Mouse (Mus musculus) embryonic facial prominence, embryonic 14.5 days (tissue): Measurements from ENCODE around the gene Atg7. TPM values are rescaled to one million over a fixed set of nuclear protein-coding genes. Genes with fewer than 3 reads are reported as not detected.
A peak's percentile ranks its signal among the peaks of the same experiment; 100 is the strongest.

Experiments used
- ATAC-seq: fragments of 200-750 bp; cut with Nextera tagmentation; 2 replicates; pipeline ENCODE4 v1.8.0; 2017; ENCODE audit warnings: low read depth, moderate number of reproducible peaks, moderate TSS enrichment
- DNase-seq: peaks from one replicate; pipeline ENCODE4 v3.0.0-alpha.2; 2015; ENCODE audit warnings: low spot score
- H3K27ac ChIP-seq: fragments of 300-500 bp; sonication (generic); replicated peaks from 2 replicates; pipeline ENCODE4 v1.5.1; 2014; ENCODE audit warnings: low read depth, mild to moderate bottlenecking, low read length, moderate library complexity
- H3K27me3 ChIP-seq: fragments of 300-500 bp; sonication (generic); replicated peaks from 2 replicates; pipeline ENCODE4 v1.6.1; 2014; ENCODE audit warnings: low read length; ENCODE audit not compliant: control insufficient read depth, insufficient read depth
- H3K36me3 ChIP-seq: fragments of 300-500 bp; sonication (generic); 2 replicates; pipeline ENCODE4 v1.6.1; 2014; ENCODE audit warnings: low read length, mixed read lengths; ENCODE audit not compliant: control insufficient read depth, insufficient read depth
- H3K4me1 ChIP-seq: fragments of 300-500 bp; sonication (generic); 2 replicates; pipeline ENCODE4 v1.6.1; 2014; ENCODE audit warnings: antibody characterized with exemption, low read length; ENCODE audit not compliant: control insufficient read depth, insufficient read depth
- H3K4me2 ChIP-seq: fragments of 300-500 bp; sonication (generic); 2 replicates; pipeline ENCODE4 v1.6.1; 2014; ENCODE audit warnings: low read depth, mild to moderate bottlenecking, low read length, moderate library complexity, mixed read lengths
- H3K4me3 ChIP-seq: fragments of 300-500 bp; sonication (generic); 2 replicates; pipeline ENCODE4 v1.5.1; 2014; ENCODE audit warnings: low read depth, mild to moderate bottlenecking, low read length
- H3K9ac ChIP-seq: fragments of 300-500 bp; sonication (generic); 2 replicates; pipeline ENCODE4 v1.6.1; 2014; ENCODE audit warnings: low read depth, mild to moderate bottlenecking, low read length, moderate library complexity, mixed read lengths
- H3K9me3 ChIP-seq: fragments of 300-500 bp; sonication (generic); 2 replicates; pipeline ENCODE4 v1.6.1; 2016; ENCODE audit warnings: low read length; ENCODE audit not compliant: control insufficient read depth
- WGBS: fragments of 180-500 bp; shearing (Covaris S2); extraction: QIAGEN DNeasy Blood & Tissue Kit; methylation state at CpG from one replicate; pipeline ENCODE4 v1.1.7; 2014; 5-methylcytosine and 5-hydroxymethylcytosine counted together
- polyA plus RNA-seq: library from polyadenylated mRNA; unstranded; fragments of >200 nt; fragmentation: Nextera tagmentation; extraction: Ambion mirVana; gene quantifications from 2 replicates; pipeline ENCODE4 v1.2.1, GENCODE M21; 2014

The Atg7 gene
- polyA plus RNA-seq, 1 experiment from 2014 or later = 17.6 TPM

- H3K27ac ChIP-seq = peak overlapping the region; percentile 12
Observed at GRCm38 (mm10) chr6:114842863-114843262, 200.0 kb downstream of the Atg7 start.

GRCm38 (mm10) chr6:114846153-114846772 lies 203.4 kb downstream of the Atg7 start:
- H3K36me3 ChIP-seq = no peaks in the 10 kb centered on the region
- no peak overlapping the region for H3K4me3 ChIP-seq
- peaks cover 27% of the 10 kb centered on the region for H3K4me1 ChIP-seq
- ATAC-seq (peak; percentile 38; the same call in 1 of the 2 replicates), DNase-seq (peak; percentile 48)
- H3K9ac ChIP-seq = no peak overlapping the region
- no peak overlapping the region for H3K4me2 ChIP-seq
- 22% methylated on average over 4 of the region's 4 CpGs for WGBS
- H3K9me3 ChIP-seq = peaks cover 6% of the 10 kb centered on the region; the same call in 1 of the 2 replicates
- H3K27me3 ChIP-seq = no peaks in the 10 kb centered on the region
- no peak overlapping the region for H3K27ac ChIP-seq

More at GRCm38 (mm10) chr6:114842863-114843262, 200.0 kb downstream of the Atg7 start:
- Histone ChIP-seq H3K9me3 (peaks cover 10% of the 10 kb centered on the region; the same call in 1 of the 2 replicates), H3K36me3 (no peaks in the 10 kb centered on the region), H3K4me2 (no peak overlapping the region), H3K4me1 (peaks cover 36% of the 10 kb centered on the region), H3K4me3 (no peak overlapping the region), H3K27me3 (no peaks in the 10 kb centered on the region), H3K9ac (no peak overlapping the region)
- DNase-seq = no peak
- 68% methylated on average over 2 of the region's 2 CpGs for WGBS
- no peak for ATAC-seq

DNA sequence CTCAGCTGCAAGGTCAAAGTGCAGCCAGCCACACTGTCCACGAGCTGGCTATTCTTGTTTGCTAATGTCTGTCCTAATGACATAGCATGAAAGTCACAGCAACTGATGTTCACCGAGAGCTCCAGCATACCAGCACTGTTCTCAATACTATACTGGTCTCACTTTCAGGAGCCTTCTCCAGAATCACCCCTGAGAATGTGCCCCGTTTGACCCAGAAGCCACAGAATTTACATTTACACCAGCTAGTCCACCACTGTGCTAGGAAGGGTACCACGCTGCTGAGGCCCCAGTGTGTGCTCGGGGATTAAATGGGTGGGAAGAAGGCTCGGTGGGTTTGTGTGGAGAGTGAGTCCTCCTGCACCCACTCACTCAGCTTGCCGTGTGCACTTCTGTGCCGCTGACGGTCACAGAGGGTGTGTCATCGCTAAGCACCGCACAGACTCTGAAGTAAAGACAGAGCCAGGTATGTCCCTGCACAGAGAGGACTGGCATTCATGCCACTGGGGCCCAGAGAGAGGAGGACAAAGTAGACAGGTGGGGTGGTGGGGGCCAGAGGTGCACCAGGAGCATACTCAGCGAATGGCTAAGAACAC lies 204.8 kb downstream of the Atg7 start:
- H3K27me3 ChIP-seq = no peaks in the 10 kb centered on the region
- ATAC-seq (no peak), DNase-seq (no peak)
- no peak overlapping the region for H3K27ac ChIP-seq
- H3K4me2 ChIP-seq = no peak overlapping the region
- WGBS = 78% methylated on average over 12 of the region's 12 CpGs
- no peak overlapping the region for H3K9ac ChIP-seq
- no peak overlapping the region for H3K4me3 ChIP-seq
- H3K36me3 ChIP-seq = no peaks in the 10 kb centered on the region
- H3K4me1 ChIP-seq = peaks cover 28% of the 10 kb centered on the region
- peaks cover 6% of the 10 kb centered on the region; the same call in 1 of the 2 replicates for H3K9me3 ChIP-seq

- H3K9ac ChIP-seq = no peak overlapping the region
- ATAC-seq = no peak
- 52% methylated on average over 7 of the region's 7 CpGs for WGBS
- H3K4me2 ChIP-seq = no peak overlapping the region
- H3K27ac ChIP-seq = no peak overlapping the region; the same call in 1 of the 2 replicates
- no peak for DNase-seq
- H3K4me1 ChIP-seq = peaks cover 31% of the 10 kb centered on the region
- H3K27me3 ChIP-seq = no peaks in the 10 kb centered on the region
- no peaks in the 10 kb centered on the region for H3K36me3 ChIP-seq
- H3K4me3 ChIP-seq = no peak overlapping the region
- no peaks in the 10 kb centered on the region for H3K9me3 ChIP-seq
Observed at GRCm38 (mm10) chr6:114848761-114849160, 205.9 kb downstream of the Atg7 start.

DNA sequence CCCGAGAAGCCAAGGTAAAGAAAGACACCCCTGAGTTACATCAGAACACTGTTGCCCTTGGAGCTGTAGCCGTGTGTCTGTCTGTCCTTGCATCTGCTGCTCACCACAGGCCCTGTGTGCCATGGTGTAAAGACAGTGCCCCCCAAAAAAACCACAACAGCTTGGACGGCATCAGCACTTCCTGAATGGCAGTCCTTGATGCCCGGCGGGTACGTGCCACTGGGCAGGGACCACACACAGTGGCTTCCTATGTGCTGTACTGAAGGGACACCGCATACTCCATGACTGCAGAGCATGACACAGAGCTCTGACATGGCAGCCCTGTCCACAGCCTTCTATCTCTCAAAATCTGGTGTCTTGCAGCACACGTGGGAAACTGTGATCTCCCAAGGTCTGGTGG lies 206.9 kb downstream of the Atg7 start:
- DNase-seq (no peak), ATAC-seq (no peak)
- no peaks in the 10 kb centered on the region for H3K36me3 ChIP-seq
- H3K9me3 ChIP-seq = no peaks in the 10 kb centered on the region
- no peaks in the 10 kb centered on the region for H3K27me3 ChIP-seq
- H3K4me3 ChIP-seq = no peak overlapping the region
- H3K9ac ChIP-seq = no peak overlapping the region
- 90% methylated on average over 7 of the region's 8 CpGs for WGBS
- H3K27ac ChIP-seq = no peak overlapping the region
- H3K4me1 ChIP-seq = peaks cover 41% of the 10 kb centered on the region
- H3K4me2 ChIP-seq = no peak overlapping the region

DNA sequence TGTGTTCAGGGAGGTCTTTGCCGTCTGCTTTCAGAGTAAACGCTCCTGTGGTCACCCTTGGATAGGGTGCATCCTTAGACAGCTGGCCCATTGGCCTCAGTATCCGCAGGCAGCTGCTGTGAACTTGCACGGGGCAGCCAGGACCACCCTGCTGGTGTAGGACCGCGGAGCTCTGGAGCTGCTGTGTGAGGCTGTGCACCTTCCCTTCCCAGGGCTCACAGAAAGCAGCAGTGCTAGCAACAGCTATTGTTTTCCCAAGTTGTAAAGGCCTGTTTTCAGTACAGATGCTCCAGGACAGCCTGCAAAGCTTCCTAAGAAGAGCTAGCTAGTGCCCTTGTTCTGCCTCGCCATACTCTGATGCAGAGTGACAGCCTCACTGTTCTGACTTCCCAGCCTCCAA lies 208.8 kb downstream of the Atg7 start:
- 0 out of 2 replicates have a peak overlapping the region, but pooled peaks have one; percentile 16 for H3K27ac ChIP-seq
- no peaks in the 10 kb centered on the region for H3K9me3 ChIP-seq
- H3K4me1 ChIP-seq = peaks cover 43% of the 10 kb centered on the region
- H3K4me3 ChIP-seq = no peak overlapping the region
- H3K9ac ChIP-seq = peak overlapping the region; percentile 35; the same call in 1 of the 2 replicates
- ATAC-seq = no peak
- no peak for DNase-seq
- H3K36me3 ChIP-seq = 0 out of 2 replicates have a peak, but pooled peaks cover 4% of the 10 kb centered on the region
- 32% methylated on average over 7 of the region's 7 CpGs for WGBS
- H3K4me2 ChIP-seq = no peak overlapping the region
- no peaks in the 10 kb centered on the region for H3K27me3 ChIP-seq

DNA sequence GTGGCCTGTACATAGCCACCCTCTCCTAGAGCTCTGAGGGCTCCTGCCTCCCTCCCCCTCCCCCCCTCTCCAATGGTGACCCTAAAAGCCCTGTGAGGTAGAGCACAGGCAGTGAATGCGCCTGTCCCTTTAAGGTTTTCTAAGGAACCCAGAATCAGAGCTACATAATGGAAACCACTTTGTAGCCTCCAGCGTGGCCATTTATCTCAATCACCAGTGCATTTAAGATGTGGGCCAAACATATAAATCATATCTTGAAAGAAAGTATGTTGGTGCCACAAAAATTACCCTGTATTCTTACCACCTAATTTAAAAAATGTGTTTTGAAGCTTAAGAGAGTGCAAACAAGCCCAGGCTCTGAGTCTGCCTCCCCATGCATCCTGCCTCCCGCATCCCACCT lies 209.8 kb downstream of the Atg7 start:
- H3K4me3 ChIP-seq = no peak overlapping the region
- ATAC-seq (no peak), DNase-seq (no peak)
- WGBS = 23% methylated on average over 3 of the region's 3 CpGs
- no peak overlapping the region for H3K4me2 ChIP-seq
- no peak overlapping the region for H3K27ac ChIP-seq
- H3K27me3 ChIP-seq = no peaks in the 10 kb centered on the region
- H3K4me1 ChIP-seq = peaks cover 43% of the 10 kb centered on the region
- peak overlapping the region; percentile 39; the same call in 1 of the 2 replicates for H3K9ac ChIP-seq
- 0 out of 2 replicates have a peak, but pooled peaks cover 5% of the 10 kb centered on the region for H3K36me3 ChIP-seq
- H3K9me3 ChIP-seq = no peaks in the 10 kb centered on the region

DNA sequence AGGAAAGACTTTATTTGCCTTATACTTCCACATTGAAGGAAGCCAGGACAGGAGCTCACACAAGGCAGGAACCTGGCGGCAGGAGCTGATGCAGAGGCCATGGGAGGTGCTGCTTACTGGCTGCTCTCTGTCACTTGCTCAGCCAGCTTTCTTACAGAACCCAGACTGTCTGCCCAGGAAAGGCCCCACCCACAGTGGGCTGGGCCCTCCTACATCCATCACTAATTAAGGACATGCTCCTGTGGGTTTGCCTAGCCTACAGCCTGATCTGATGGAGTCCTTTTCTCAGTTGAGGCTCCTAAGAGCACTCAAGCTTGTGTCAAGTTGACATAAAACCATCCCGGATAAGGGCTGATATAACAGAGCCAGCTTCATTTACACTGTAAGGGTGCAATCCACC lies 211.5 kb downstream of the Atg7 start:
- Histone ChIP-seq H3K9me3 (no peaks in the 10 kb centered on the region), H3K4me3 (no peak overlapping the region), H3K27me3 (no peaks in the 10 kb centered on the region), H3K4me2 (no peak overlapping the region), H3K36me3 (peaks cover 12% of the 10 kb centered on the region), H3K27ac (peak overlapping the region; percentile 30; the same call in 1 of the 2 replicates), H3K9ac (0 out of 2 replicates have a peak overlapping the region, but pooled peaks have one; percentile 22), H3K4me1 (peaks cover 34% of the 10 kb centered on the region)
- ATAC-seq (peak; percentile 38; the same call in 1 of the 2 replicates), DNase-seq (peak; percentile 68)
- WGBS = 49% methylated on average over 2 of the region's 2 CpGs
